Mouse (Mus musculus): ENCODE results near the gene Arl8a. TPM values are rescaled to one million over a fixed set of nuclear protein-coding genes. Genes with fewer than 3 reads are reported as not detected.

Gene Arl8a
- total and polyA plus RNA-seq, 3 experiments = 20.1 to 32.5 (median 21.0) TPM

DNA sequence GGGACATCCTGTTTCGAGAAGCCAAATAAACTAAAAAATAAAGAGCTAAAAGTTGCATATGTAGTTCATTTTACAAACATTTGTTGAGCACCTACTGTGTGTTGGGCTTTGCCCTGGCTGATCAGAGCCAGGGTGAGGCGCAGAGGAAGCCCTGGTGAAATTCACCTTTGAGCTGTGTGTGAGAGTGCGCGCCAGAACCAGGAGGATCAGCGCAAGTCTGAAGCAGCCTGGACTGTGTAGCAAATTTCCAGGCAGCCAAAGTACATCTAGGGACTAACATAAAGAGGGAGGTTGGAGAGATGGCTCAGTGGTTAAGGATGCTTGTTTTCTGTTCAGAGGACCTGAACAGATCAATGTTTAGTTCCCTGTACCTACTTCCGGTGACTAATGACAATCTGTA is 26.7 kb downstream of the Arl8a start:
- TF ChIP-seq CTCF (IDR thresholded peaks at IDR 0.05) (no peak), EP300 (IDR thresholded peaks at IDR 0.05; ENCODE audit: insufficient read depth, low read depth, low read length) (no peak), POLR2A (IDR thresholded peaks at IDR 0.05; ENCODE audit: insufficient read depth, low read depth, low read length) (no peak)
- DNase-seq = no peak
- H3K27me3 ChIP-seq (ENCODE audit: control insufficient read depth, insufficient read depth, low read length) = no peaks in the 10 kb centered on the region
- WGBS = 94% methylated on average over 6 of the region's 6 CpGs
- no peaks in the 10 kb centered on the region for H3K79me2 ChIP-seq (replicated peaks; ENCODE audit: control insufficient read depth, insufficient read depth, low read length)
- no peaks in the 10 kb centered on the region for H3K36me3 ChIP-seq (ENCODE audit: control insufficient read depth, insufficient read depth, low read length)
- no peak overlapping the region for H3K27ac ChIP-seq
- no peak overlapping the region for H3K4me3 ChIP-seq
- H3K9ac ChIP-seq (ENCODE audit: low read depth, low read length) = no peak overlapping the region
- intact Hi-C loops (cut with DNase I) = no loop called here
- peaks cover 3% of the 10 kb centered on the region; the same call in 1 of the 2 replicates for H3K4me1 ChIP-seq (ENCODE audit: control insufficient read depth, insufficient read depth, low read length)

DNA sequence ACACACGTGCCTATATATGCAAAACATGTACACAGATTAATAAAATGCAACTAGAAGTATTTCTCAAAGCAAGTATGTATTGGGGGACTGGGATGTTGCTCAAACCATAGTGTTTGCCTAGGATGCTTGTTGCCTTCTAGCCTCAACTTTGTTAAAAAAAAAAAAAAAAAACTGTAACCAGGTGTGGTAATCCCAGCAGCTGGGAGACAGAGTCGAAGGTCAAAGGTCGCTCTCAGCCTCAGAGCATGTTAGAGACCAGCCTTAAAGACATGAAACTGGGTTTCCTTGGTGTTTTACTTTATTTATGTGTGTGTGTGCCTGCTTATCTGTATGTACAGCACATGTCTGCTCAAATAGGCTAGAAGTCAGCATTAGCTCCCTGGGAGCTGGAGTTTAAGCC is 28.6 kb downstream of the Arl8a start:
- no peak for TF ChIP-seq EP300 (IDR thresholded peaks at IDR 0.05; ENCODE audit: insufficient read depth, low read depth, low read length)
- no peak for TF ChIP-seq POLR2A (IDR thresholded peaks at IDR 0.05; ENCODE audit: insufficient read depth, low read depth, low read length)
- Histone ChIP-seq H3K27me3 (ENCODE audit: control insufficient read depth, insufficient read depth, low read length) (no peaks in the 10 kb centered on the region), H3K27ac (no peak overlapping the region), H3K4me1 (ENCODE audit: control insufficient read depth, insufficient read depth, low read length) (peaks cover 2% of the 10 kb centered on the region; the same call in 1 of the 2 replicates), H3K79me2 (replicated peaks; ENCODE audit: control insufficient read depth, insufficient read depth, low read length) (no peaks in the 10 kb centered on the region), H3K9ac (ENCODE audit: low read depth, low read length) (no peak overlapping the region), H3K36me3 (ENCODE audit: control insufficient read depth, insufficient read depth, low read length) (no peaks in the 10 kb centered on the region), H3K4me3 (no peak overlapping the region)
- WGBS = 74% methylated on average over 3 of the region's 3 CpGs
- no peak for DNase-seq
- intact Hi-C loops (cut with DNase I) = no loop called here

DNA sequence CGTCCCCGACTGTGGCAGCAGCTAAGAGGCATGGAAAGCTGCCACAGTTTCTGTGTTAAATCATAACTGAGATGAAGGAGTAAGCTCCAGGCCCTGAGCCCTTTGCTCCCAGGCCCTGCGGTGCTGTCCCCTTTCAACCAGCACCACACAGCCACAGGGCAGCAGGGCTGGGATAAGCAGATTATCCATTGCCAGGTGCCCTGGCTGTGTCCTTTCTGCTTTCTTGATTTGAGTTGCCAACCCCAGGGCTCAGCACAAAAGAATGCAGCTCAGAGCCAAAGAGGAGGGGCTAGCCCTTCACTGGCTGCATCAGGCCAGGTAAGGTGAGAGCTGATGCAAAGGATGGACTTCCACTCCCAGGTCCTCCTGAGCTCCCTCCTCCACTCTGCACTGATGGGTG is 31.1 kb downstream of the Arl8a start:
- Histone ChIP-seq H3K9ac (ENCODE audit: low read depth, low read length) (no peak overlapping the region), H3K79me2 (replicated peaks; ENCODE audit: control insufficient read depth, insufficient read depth, low read length) (no peaks in the 10 kb centered on the region), H3K36me3 (ENCODE audit: control insufficient read depth, insufficient read depth, low read length) (no peaks in the 10 kb centered on the region), H3K4me1 (ENCODE audit: control insufficient read depth, insufficient read depth, low read length) (peaks cover 3% of the 10 kb centered on the region; the same call in 1 of the 2 replicates), H3K27ac (no peak overlapping the region), H3K27me3 (ENCODE audit: control insufficient read depth, insufficient read depth, low read length) (0 out of 2 replicates have a peak, but pooled peaks cover 1% of the 10 kb centered on the region), H3K4me3 (no peak overlapping the region)
- no peak for TF ChIP-seq CTCF (IDR thresholded peaks at IDR 0.05)
- TF ChIP-seq POLR2A (IDR thresholded peaks at IDR 0.05; ENCODE audit: insufficient read depth, low read depth, low read length) = no peak
- no peak for TF ChIP-seq EP300 (IDR thresholded peaks at IDR 0.05; ENCODE audit: insufficient read depth, low read depth, low read length)
- DNase-seq = no peak
- intact Hi-C loops (cut with DNase I) = no loop called here
- WGBS = 77% methylated on average over 3 of the region's 3 CpGs

DNA sequence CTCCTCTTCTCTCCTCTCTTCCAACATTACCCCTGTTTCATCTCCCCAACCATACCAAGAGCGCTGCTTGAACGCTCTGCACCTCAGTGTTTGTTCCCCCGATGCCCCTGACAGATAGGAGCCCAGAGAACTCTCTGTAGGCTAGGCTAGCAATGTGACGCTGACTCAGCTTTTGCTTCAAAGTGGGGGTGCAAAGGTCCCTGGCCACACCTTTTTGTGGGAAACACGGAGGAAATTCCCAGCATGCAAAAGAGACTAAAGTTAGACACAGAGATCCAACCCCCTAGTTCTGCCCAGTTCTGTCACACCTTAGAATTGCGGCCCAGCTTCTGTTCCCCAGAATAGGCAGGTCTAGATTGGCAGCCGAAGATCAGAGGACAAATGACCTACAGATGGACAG is 32.2 kb downstream of the Arl8a start:
- no peak for TF ChIP-seq CTCF (IDR thresholded peaks at IDR 0.05)
- no peak for TF ChIP-seq EP300 (IDR thresholded peaks at IDR 0.05; ENCODE audit: insufficient read depth, low read depth, low read length)
- no peak for TF ChIP-seq POLR2A (IDR thresholded peaks at IDR 0.05; ENCODE audit: insufficient read depth, low read depth, low read length)
- H3K27ac ChIP-seq = no peak overlapping the region
- H3K79me2 ChIP-seq (replicated peaks; ENCODE audit: control insufficient read depth, insufficient read depth, low read length) = no peaks in the 10 kb centered on the region
- no peak for DNase-seq
- H3K9ac ChIP-seq (ENCODE audit: low read depth, low read length) = no peak overlapping the region
- no peaks in the 10 kb centered on the region for H3K36me3 ChIP-seq (ENCODE audit: control insufficient read depth, insufficient read depth, low read length)
- WGBS = 84% methylated on average over 7 of the region's 7 CpGs
- H3K4me1 ChIP-seq (ENCODE audit: control insufficient read depth, insufficient read depth, low read length) = peaks cover 3% of the 10 kb centered on the region; the same call in 1 of the 2 replicates
- intact Hi-C loops (cut with DNase I) = no loop called here
- no peak overlapping the region for H3K4me3 ChIP-seq
- 0 out of 2 replicates have a peak, but pooled peaks cover 1% of the 10 kb centered on the region for H3K27me3 ChIP-seq (ENCODE audit: control insufficient read depth, insufficient read depth, low read length)

DNA sequence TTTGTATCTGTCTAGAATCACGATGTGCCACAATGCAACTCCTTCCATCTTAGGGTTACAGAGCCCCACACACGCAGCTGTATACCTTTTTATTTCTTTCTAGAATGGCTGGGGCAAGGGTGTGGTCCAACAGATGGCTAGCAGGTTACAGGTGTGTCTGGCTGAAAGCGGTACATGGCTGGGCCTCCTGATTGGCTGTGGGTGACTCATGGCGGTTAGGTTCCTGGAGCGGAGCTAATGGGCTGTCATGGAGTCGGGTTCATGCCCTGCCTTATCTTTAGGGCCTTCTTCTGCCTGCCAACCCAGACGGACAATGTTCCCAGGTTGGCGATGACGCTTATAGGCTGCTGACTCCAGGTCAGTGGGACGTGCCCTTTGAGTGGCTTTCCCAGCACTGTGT is 34.2 kb downstream of the Arl8a start:
- no peaks in the 10 kb centered on the region for H3K36me3 ChIP-seq (ENCODE audit: control insufficient read depth, insufficient read depth, low read length)
- H3K4me1 ChIP-seq (ENCODE audit: control insufficient read depth, insufficient read depth, low read length) = peaks cover 3% of the 10 kb centered on the region; the same call in 1 of the 2 replicates
- WGBS = 81% methylated on average over 10 of the region's 10 CpGs
- H3K4me3 ChIP-seq = no peak overlapping the region
- no peak overlapping the region for H3K27ac ChIP-seq
- intact Hi-C loops (cut with DNase I) = no loop called here
- no peaks in the 10 kb centered on the region for H3K79me2 ChIP-seq (replicated peaks; ENCODE audit: control insufficient read depth, insufficient read depth, low read length)
- no peak overlapping the region for H3K9ac ChIP-seq (ENCODE audit: low read depth, low read length)
- 0 out of 2 replicates have a peak, but pooled peaks cover 1% of the 10 kb centered on the region for H3K27me3 ChIP-seq (ENCODE audit: control insufficient read depth, insufficient read depth, low read length)
- DNase-seq = no peak
- no peak for TF ChIP-seq CTCF (IDR thresholded peaks at IDR 0.05)
- TF ChIP-seq POLR2A (IDR thresholded peaks at IDR 0.05; ENCODE audit: insufficient read depth, low read depth, low read length) = no peak
- no peak for TF ChIP-seq EP300 (IDR thresholded peaks at IDR 0.05; ENCODE audit: insufficient read depth, low read depth, low read length)

DNA sequence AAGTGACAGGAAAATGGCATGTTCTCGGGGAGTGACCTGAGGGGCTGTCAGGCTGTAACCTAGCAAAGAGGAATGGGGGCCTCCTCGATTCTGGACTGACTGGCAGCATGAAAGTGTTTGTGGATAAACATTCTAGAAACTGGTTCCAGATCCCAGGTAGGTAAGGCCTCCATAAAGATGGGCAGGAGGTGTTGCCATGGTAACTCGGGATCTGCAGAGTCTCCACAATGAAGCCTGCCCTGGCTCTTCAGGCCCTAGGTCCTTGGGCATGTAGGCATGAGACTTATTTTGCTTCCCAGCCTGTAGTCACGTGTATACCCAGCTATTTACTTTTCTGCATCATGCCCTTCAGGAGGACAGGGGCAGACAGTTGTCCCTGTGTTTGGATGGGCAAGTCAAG is 34.7 kb downstream of the Arl8a start:
- no peak for TF ChIP-seq CTCF (IDR thresholded peaks at IDR 0.05)
- no peak for TF ChIP-seq EP300 (IDR thresholded peaks at IDR 0.05; ENCODE audit: insufficient read depth, low read depth, low read length)
- H3K27me3 ChIP-seq (ENCODE audit: control insufficient read depth, insufficient read depth, low read length) = 0 out of 2 replicates have a peak, but pooled peaks cover 1% of the 10 kb centered on the region

More for the DNA sequence above, 34.7 kb downstream of the Arl8a start:
- Histone ChIP-seq H3K9ac (ENCODE audit: low read depth, low read length) (no peak overlapping the region), H3K36me3 (ENCODE audit: control insufficient read depth, insufficient read depth, low read length) (no peaks in the 10 kb centered on the region), H3K4me3 (no peak overlapping the region), H3K27ac (no peak overlapping the region), H3K4me1 (ENCODE audit: control insufficient read depth, insufficient read depth, low read length) (peaks cover 3% of the 10 kb centered on the region; the same call in 1 of the 2 replicates), H3K79me2 (replicated peaks; ENCODE audit: control insufficient read depth, insufficient read depth, low read length) (no peaks in the 10 kb centered on the region)
- WGBS = 86% methylated on average over 4 of the region's 4 CpGs
- DNase-seq = no peak
- intact Hi-C loops (cut with DNase I) = no loop called here
